Mouse (Mus musculus): ENCODE results near the gene Ammecr1. TPM values are rescaled to one million over a fixed set of nuclear protein-coding genes. Genes with fewer than 3 reads are reported as not detected.

The Ammecr1 gene
- polyA plus RNA-seq, 1 experiment from 2014 or later, result 4.8 TPM

DNA sequence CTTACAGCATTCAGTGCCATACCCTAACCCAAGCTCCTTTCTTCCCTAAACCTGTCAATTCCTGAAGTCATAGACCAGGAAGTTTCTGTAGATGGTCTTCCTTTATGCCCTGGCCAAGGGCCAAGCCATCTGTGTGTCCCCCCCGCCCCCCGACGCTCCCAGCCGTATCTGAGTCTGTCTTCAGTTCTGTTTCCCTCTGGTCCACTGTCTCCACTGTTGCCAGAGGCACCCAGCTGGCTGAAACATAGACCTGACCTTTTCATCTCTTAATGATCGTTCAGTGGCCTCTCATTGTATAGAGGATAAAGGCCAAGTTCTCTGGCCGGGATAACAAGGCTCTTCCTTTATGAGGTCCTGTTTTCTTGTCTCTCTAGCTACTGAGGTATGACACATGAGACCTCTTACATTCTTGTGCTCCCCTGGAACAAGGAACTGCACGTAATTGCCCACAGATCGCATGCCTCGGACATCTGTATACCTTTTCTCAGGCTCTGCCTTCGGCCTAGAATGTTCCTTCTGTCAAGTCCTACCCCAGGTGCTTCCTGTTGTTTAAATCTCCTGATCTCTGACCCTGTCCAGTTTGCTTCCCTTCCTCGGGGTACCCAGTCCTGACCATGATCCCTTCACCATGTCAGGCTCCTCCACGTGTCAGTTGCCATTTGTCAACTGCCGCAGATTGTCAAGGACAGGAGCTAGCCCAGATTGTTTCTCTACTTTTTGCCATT is 138.2 kb downstream of the Ammecr1 start:
- Histone ChIP-seq H3K4me2 (replicated peaks; ENCODE audit: low read depth, low read length) (no peak overlapping the region), H3K27me3 (replicated peaks; ENCODE audit: insufficient read depth, low read length) (no peaks in the 10 kb centered on the region), H3K36me3 (ENCODE audit: insufficient read depth, low read length) (no peaks in the 10 kb centered on the region), H3K4me3 (ENCODE audit: low read depth, low read length) (no peak overlapping the region), H3K9ac (replicated peaks; ENCODE audit: low read depth) (no peak overlapping the region), H3K9me3 (ENCODE audit: low read length) (no peaks in the 10 kb centered on the region), H3K4me1 (ENCODE audit: insufficient read depth, low read depth, low read length) (no peaks in the 10 kb centered on the region), H3K27ac (ENCODE audit: low read length) (no peak overlapping the region)
- no peak; the same call in 1 of the 2 replicates for ATAC-seq
- TF ChIP-seq EP300 (IDR thresholded peaks at IDR 0.05), result no peak
- TF ChIP-seq CTCF (IDR thresholded peaks at IDR 0.05), result no peak
- WGBS, result 53% methylated on average over 13 of the region's 13 CpGs
- DNase-seq (ENCODE audit: low spot score), result no peak

DNA sequence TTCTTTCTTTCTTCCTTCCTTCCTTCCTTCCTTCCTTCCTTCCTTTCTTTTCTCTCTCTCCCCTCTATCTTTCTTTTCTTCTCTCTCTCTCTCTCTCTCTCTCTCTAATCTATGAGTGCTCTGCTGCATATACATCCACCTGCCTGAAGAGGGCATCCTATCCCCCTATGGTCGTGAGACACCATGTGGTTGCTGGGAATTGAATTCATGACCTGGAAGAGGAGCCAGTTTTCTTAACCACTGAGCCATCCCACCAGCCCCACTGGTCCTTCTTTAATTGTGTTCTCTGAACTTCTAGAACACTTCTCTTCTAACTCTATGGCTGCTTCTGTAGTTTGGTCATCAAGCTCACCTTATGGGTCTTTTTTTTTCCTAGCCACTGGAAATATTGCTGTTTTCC is 138.9 kb downstream of the Ammecr1 start:
- DNase-seq (ENCODE audit: low spot score), result no peak

DNA sequence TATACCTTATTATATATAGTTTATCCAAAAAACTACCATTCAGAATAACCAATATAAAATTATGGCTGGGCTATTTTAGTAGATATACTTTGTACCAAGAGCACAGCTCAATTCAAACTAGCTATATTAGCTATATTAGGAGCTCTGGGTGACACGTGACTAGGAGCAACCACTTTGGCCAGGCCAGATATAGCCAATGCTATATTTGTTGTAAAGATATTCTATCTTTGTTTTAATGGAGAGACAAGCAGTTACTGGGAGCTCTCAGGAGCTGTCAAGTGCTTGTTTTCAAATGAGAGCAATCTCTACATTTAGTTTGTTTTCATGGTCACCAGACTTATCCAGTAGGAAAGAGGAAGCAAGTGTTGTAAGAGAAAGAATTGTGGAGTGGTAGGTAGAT is 141.2 kb downstream of the Ammecr1 start:
- Histone ChIP-seq H3K9ac (replicated peaks; ENCODE audit: low read depth) (no peak overlapping the region), H3K4me2 (replicated peaks; ENCODE audit: low read depth, low read length) (no peak overlapping the region), H3K36me3 (ENCODE audit: insufficient read depth, low read length) (no peaks in the 10 kb centered on the region), H3K9me3 (ENCODE audit: low read length) (no peaks in the 10 kb centered on the region), H3K27ac (ENCODE audit: low read length) (no peak overlapping the region), H3K4me3 (ENCODE audit: low read depth, low read length) (no peak overlapping the region), H3K4me1 (ENCODE audit: insufficient read depth, low read depth, low read length) (no peaks in the 10 kb centered on the region), H3K27me3 (replicated peaks; ENCODE audit: insufficient read depth, low read length) (no peaks in the 10 kb centered on the region)
- ATAC-seq, result no peak
- 70% methylated on average over 1 of the region's 1 CpGs for WGBS
- no peak for DNase-seq (ENCODE audit: low spot score)
- TF ChIP-seq CTCF (IDR thresholded peaks at IDR 0.05) (no peak), EP300 (IDR thresholded peaks at IDR 0.05) (no peak)

More for the DNA sequence above, 138.9 kb downstream of the Ammecr1 start:
- no peaks in the 10 kb centered on the region for H3K27me3 ChIP-seq (replicated peaks; ENCODE audit: insufficient read depth, low read length)
- H3K36me3 ChIP-seq (ENCODE audit: insufficient read depth, low read length), result no peaks in the 10 kb centered on the region
- WGBS, result 31% methylated on average over 1 of the region's 1 CpGs
- H3K4me2 ChIP-seq (replicated peaks; ENCODE audit: low read depth, low read length), result no peak overlapping the region
- no peak for ATAC-seq
- no peak overlapping the region for H3K9ac ChIP-seq (replicated peaks; ENCODE audit: low read depth)
- TF ChIP-seq CTCF (IDR thresholded peaks at IDR 0.05) (peak; percentile 37), EP300 (IDR thresholded peaks at IDR 0.05) (no peak)
- no peak overlapping the region for H3K4me3 ChIP-seq (ENCODE audit: low read depth, low read length)
- H3K27ac ChIP-seq (ENCODE audit: low read length), result no peak overlapping the region
- H3K4me1 ChIP-seq (ENCODE audit: insufficient read depth, low read depth, low read length), result no peaks in the 10 kb centered on the region
- H3K9me3 ChIP-seq (ENCODE audit: low read length), result no peaks in the 10 kb centered on the region

DNA sequence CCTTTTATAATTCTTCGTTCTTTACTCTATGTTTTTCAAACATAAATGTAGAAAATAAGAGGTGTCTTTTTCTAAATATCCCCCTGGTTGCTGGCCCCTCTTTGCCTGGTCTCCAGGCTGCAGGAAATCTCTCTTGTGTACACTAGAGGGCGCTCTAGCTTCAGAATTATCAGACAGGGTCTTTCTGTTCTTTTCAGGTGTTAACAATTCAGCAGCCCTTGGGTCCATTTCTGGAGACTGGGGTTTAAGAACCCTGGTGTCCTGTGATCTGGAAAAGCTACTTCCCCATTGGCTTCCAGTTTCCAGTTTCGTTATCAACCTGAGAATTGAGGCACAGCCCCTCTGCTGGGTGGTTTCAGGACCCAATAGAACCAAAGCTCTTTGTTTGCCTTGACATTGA is 144.7 kb downstream of the Ammecr1 start:
- Histone ChIP-seq H3K9ac (replicated peaks; ENCODE audit: low read depth) (no peak overlapping the region), H3K4me2 (replicated peaks; ENCODE audit: low read depth, low read length) (no peak overlapping the region), H3K27me3 (replicated peaks; ENCODE audit: insufficient read depth, low read length) (no peaks in the 10 kb centered on the region), H3K4me1 (ENCODE audit: insufficient read depth, low read depth, low read length) (no peaks in the 10 kb centered on the region), H3K9me3 (ENCODE audit: low read length) (no peaks in the 10 kb centered on the region), H3K36me3 (ENCODE audit: insufficient read depth, low read length) (no peaks in the 10 kb centered on the region), H3K4me3 (ENCODE audit: low read depth, low read length) (no peak overlapping the region), H3K27ac (ENCODE audit: low read length) (no peak overlapping the region)
- TF ChIP-seq CTCF (IDR thresholded peaks at IDR 0.05) (peak; percentile 63), EP300 (IDR thresholded peaks at IDR 0.05) (no peak)
- WGBS, result 30% methylated on average over 3 of the region's 3 CpGs
- ATAC-seq (no peak), DNase-seq (ENCODE audit: low spot score) (peak; percentile 42)

DNA sequence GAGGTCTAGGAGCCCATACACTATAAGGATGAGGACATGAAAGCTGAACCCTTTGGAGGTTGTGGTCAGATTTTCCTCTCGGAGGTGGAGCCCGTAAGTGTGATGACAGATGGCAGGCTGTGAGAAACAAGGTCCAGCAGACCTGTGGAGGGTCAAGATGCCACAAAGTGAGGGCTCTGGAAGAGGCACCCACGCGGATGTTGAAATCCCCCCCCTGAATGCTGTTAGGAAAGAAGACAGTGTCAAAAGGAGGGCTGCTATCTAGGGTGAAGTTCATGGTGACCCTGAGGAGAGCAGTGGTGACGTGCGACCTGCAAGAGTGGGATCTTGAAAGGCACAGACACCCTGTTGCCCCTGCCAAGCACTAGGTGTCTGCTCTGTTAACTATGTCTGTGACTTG is 145.3 kb downstream of the Ammecr1 start:
- Histone ChIP-seq H3K9ac (replicated peaks; ENCODE audit: low read depth) (no peak overlapping the region), H3K27ac (ENCODE audit: low read length) (no peak overlapping the region), H3K9me3 (ENCODE audit: low read length) (no peaks in the 10 kb centered on the region), H3K27me3 (replicated peaks; ENCODE audit: insufficient read depth, low read length) (no peaks in the 10 kb centered on the region), H3K4me1 (ENCODE audit: insufficient read depth, low read depth, low read length) (no peaks in the 10 kb centered on the region), H3K4me3 (ENCODE audit: low read depth, low read length) (no peak overlapping the region), H3K36me3 (ENCODE audit: insufficient read depth, low read length) (no peaks in the 10 kb centered on the region), H3K4me2 (replicated peaks; ENCODE audit: low read depth, low read length) (no peak overlapping the region)
- ATAC-seq (no peak), DNase-seq (ENCODE audit: low spot score) (no peak)
- 78% methylated on average over 6 of the region's 6 CpGs for WGBS
- no peak for TF ChIP-seq EP300 (IDR thresholded peaks at IDR 0.05)
- no peak for TF ChIP-seq CTCF (IDR thresholded peaks at IDR 0.05)

DNA sequence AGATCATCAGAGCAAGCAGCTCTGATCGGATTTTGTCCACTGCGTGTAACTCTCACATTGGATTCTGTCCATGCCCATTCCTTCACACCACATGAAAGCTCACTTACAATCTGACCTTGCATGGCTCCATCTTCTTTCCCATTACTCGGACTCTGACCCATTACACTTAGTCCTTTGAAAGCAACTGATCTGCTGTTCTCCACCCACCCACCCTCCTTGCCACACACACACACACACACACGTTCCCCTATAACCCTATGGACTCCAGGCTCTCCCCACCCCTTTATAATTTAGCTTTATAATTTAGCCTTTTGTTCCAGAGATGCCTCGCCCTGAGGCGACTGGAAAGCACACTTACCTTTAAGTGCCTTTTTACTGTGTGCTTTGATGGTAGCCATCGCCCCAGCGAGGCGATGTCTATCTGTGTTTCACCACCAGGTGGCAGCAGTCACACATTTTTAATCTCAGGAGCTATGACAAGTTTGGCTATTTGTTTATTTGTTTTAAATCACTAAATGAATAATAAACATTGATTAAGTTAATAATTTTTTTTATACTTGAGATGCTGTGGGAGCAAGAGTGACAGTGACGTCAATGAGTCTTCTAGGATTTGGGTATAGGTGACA is 148.4 kb downstream of the Ammecr1 start:
- WGBS, result 41% methylated on average over 10 of the region's 10 CpGs
- DNase-seq (ENCODE audit: low spot score), result peak; percentile 37
- H3K4me3 ChIP-seq (ENCODE audit: low read depth, low read length), result no peak overlapping the region

More for the DNA sequence above, 148.4 kb downstream of the Ammecr1 start:
- no peaks in the 10 kb centered on the region for H3K4me1 ChIP-seq (ENCODE audit: insufficient read depth, low read depth, low read length)
- no peaks in the 10 kb centered on the region for H3K36me3 ChIP-seq (ENCODE audit: insufficient read depth, low read length)
- H3K4me2 ChIP-seq (replicated peaks; ENCODE audit: low read depth, low read length), result no peak overlapping the region
- no peak overlapping the region for H3K9ac ChIP-seq (replicated peaks; ENCODE audit: low read depth)
- H3K27me3 ChIP-seq (replicated peaks; ENCODE audit: insufficient read depth, low read length), result no peaks in the 10 kb centered on the region
- H3K27ac ChIP-seq (ENCODE audit: low read length), result no peak overlapping the region
- no peak for ATAC-seq
- no peak for TF ChIP-seq EP300 (IDR thresholded peaks at IDR 0.05)
- peak; percentile 75 for TF ChIP-seq CTCF (IDR thresholded peaks at IDR 0.05)
- no peaks in the 10 kb centered on the region for H3K9me3 ChIP-seq (ENCODE audit: low read length)
